Mouse (Mus musculus): ENCODE measurements around the gene Zfp282. TPM values are rescaled to one million over a fixed set of nuclear protein-coding genes. Genes with fewer than 3 reads are reported as not detected.

Zfp282 gene
- polyA plus RNA-seq, 1 experiment from 2014 or later, result 8.3 TPM

DNA sequence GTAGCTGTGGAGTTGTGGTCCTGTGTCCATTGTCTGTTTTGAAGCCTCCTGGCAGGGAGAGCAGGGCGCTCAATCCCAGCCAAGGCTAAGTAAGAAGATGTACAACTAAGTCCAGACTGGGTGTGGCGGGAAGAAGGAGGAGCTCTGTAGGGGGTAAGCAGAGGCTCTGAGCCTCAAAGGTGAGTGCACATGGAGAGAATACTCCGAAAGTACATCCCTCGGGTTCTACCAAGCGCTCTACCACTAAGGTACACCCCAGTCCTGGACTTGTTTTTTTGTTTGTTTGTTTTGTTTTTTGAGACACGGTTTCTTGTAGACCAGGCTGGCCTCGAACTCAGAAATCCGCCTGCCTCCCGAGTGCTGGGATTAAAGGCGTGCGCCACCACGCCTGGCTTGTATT, 65.5 kb downstream of the Zfp282 start:
- WGBS, result 53% methylated on average over 12 of the region's 12 CpGs
- Histone ChIP-seq H3K27ac (ENCODE audit: low read depth, low read length) (no peak overlapping the region), H3K4me3 (ENCODE audit: low read depth, low read length) (peak overlapping the region; percentile 68), H3K4me2 (peak overlapping the region; percentile 98), H3K9me3 (ENCODE audit: control insufficient read depth, low read length) (peaks cover 5% of the 10 kb centered on the region; the same call in 1 of the 2 replicates), H3K27me3 (replicated peaks; ENCODE audit: control insufficient read depth, insufficient read depth, low read length) (no peaks in the 10 kb centered on the region), H3K4me1 (replicated peaks; ENCODE audit: control insufficient read depth, insufficient read depth, low read length) (peaks cover 5% of the 10 kb centered on the region), H3K9ac (ENCODE audit: low read depth, low read length) (peak overlapping the region; percentile 95), H3K36me3 (ENCODE audit: control insufficient read depth, insufficient read depth, low read length) (peaks cover 8% of the 10 kb centered on the region)
- peak; percentile 35 for ATAC-seq (replicated peaks; ENCODE audit: low FRiP score)
- DNase-seq (ENCODE audit: low spot score), result no peak

DNA sequence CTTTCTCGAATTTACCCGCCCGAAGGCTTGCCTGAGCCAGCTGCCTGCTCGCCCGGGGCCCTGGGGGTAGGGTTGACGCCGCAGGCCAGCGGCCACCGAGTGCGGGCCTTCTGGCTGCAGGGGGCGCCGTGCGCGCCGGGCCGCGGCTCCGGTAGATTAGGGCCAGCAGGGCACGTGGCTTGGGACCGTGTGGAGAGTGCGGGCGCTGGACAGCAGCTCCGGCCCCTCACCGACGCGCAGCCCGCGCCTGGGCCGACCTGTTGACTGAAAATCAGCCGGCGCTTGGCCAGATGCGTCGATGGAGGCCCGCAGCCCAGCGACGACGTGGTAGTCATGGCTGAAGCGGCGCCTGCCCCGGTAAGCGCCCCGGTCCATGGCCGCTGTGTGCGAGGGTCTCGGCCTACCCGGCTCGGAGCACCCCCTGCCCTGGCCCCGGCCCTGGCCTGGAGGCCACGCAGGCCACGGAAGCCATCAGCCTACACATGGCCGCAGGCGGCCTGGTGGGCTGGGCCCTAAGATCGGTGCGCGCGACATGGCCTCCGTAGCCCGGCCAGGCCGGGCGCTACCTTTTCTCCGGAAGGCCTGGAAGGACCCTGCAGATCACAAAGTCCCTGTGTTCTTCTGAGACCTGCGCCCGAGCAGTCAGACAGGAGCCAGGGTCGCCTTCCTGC, 66.2 kb downstream of the Zfp282 start:
- no peaks in the 10 kb centered on the region for H3K27me3 ChIP-seq (replicated peaks; ENCODE audit: control insufficient read depth, insufficient read depth, low read length)
- peak overlapping the region; percentile 95 for H3K9ac ChIP-seq (ENCODE audit: low read depth, low read length)
- DNase-seq (ENCODE audit: low spot score) (peak; percentile 84), ATAC-seq (replicated peaks; ENCODE audit: low FRiP score) (peak; percentile 92)
- H3K4me1 ChIP-seq (replicated peaks; ENCODE audit: control insufficient read depth, insufficient read depth, low read length), result peaks cover 5% of the 10 kb centered on the region
- peaks cover 5% of the 10 kb centered on the region; the same call in 1 of the 2 replicates for H3K9me3 ChIP-seq (ENCODE audit: control insufficient read depth, low read length)
- peaks cover 8% of the 10 kb centered on the region for H3K36me3 ChIP-seq (ENCODE audit: control insufficient read depth, insufficient read depth, low read length)
- peak overlapping the region; percentile 68 for H3K4me3 ChIP-seq (ENCODE audit: low read depth, low read length)
- 11% methylated on average over 64 of the region's 64 CpGs for WGBS
- peak overlapping the region; percentile 98 for H3K4me2 ChIP-seq
- peak overlapping the region; percentile 64 for H3K27ac ChIP-seq (ENCODE audit: low read depth, low read length)

DNA sequence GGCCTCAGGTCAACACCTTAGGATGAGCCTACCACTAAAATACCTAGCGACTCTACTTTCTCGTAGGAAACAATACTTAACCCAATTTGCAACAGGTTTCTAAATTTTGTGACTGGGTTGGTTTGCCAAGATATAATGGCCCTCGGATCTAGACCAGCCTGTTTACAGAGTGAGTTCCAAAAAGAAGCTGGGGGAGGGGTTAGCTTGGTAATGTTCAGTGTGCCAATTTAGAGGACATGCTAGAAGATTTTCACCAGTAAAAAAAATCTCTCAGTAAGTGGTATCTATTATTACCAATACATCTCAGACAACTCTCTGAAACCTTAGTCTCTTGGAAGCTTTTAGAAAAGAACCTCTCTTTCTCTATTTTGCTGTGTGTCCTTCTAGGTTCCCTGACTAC, 66.7 kb downstream of the Zfp282 start:
- DNase-seq (ENCODE audit: low spot score) (no peak), ATAC-seq (replicated peaks; ENCODE audit: low FRiP score) (no peak)
- no peaks in the 10 kb centered on the region for H3K27me3 ChIP-seq (replicated peaks; ENCODE audit: control insufficient read depth, insufficient read depth, low read length)
- peaks cover 5% of the 10 kb centered on the region; the same call in 1 of the 2 replicates for H3K9me3 ChIP-seq (ENCODE audit: control insufficient read depth, low read length)
- H3K27ac ChIP-seq (ENCODE audit: low read depth, low read length), result peak overlapping the region; percentile 64
- peak overlapping the region; percentile 95 for H3K9ac ChIP-seq (ENCODE audit: low read depth, low read length)
- peak overlapping the region; percentile 98 for H3K4me2 ChIP-seq
- WGBS, result 69% methylated on average over 3 of the region's 3 CpGs
- H3K36me3 ChIP-seq (ENCODE audit: control insufficient read depth, insufficient read depth, low read length), result peaks cover 8% of the 10 kb centered on the region
- peaks cover 5% of the 10 kb centered on the region for H3K4me1 ChIP-seq (replicated peaks; ENCODE audit: control insufficient read depth, insufficient read depth, low read length)
- peak overlapping the region; percentile 68 for H3K4me3 ChIP-seq (ENCODE audit: low read depth, low read length)

DNA sequence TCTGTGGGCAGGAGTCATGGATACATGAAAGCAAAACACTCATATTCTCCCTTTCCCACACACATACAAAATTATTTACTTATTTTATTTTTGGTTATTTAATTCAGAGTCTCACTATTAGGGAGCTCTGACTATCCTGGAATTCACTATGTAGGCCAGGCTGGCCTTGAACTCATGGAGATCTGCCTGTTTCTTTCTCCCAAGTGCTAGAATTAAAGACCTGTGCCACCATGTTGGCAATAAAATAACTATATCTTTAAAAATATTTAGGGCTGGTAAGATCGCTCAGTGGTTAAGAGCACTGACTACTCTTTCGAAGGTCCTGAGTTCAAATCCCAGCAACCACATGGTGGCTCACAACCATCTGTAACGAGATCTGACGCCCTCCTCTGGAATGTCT, 70.4 kb downstream of the Zfp282 start:
- ATAC-seq (replicated peaks; ENCODE audit: low FRiP score) (no peak), DNase-seq (ENCODE audit: low spot score) (no peak)
- Histone ChIP-seq H3K36me3 (ENCODE audit: control insufficient read depth, insufficient read depth, low read length) (peaks cover 8% of the 10 kb centered on the region), H3K4me1 (replicated peaks; ENCODE audit: control insufficient read depth, insufficient read depth, low read length) (peaks cover 5% of the 10 kb centered on the region), H3K9ac (ENCODE audit: low read depth, low read length) (no peak overlapping the region), H3K4me2 (no peak overlapping the region), H3K9me3 (ENCODE audit: control insufficient read depth, low read length) (peaks cover 5% of the 10 kb centered on the region; the same call in 1 of the 2 replicates), H3K27ac (ENCODE audit: low read depth, low read length) (no peak overlapping the region), H3K4me3 (ENCODE audit: low read depth, low read length) (no peak overlapping the region), H3K27me3 (replicated peaks; ENCODE audit: control insufficient read depth, insufficient read depth, low read length) (no peaks in the 10 kb centered on the region)
- 96% methylated on average over 4 of the region's 4 CpGs for WGBS

DNA sequence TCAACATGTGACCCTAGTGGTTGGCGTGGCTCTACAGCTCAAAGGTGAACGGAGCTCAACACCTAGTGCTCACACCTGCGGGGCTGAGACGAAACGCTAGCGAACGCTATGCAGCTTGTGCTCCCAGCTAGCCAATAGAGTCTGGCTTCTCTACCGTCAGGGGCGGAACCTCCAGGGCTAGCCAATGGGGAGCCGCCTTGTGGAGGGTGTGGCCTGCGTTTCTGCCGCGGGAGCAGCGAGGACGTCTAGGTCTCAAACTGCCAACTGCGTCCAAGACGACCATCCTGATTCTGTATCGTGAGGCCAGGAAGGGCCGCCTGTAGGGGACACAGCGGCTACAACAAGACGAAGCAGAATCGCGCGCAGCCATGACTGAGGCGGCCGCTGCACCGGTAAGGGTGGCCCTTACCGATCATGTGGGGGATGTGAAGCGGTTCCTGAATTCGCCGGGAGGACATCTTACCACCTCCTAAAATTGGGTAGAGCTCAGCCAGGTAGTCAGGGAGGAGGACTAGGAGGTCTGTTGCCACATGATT, 76.3 kb downstream of the Zfp282 start, which contains the start of gene Zfp956:
Zfp956 (plus strand) TSS at position 200 of the 536 bp plus-strand sequence.
- Histone ChIP-seq H3K9ac (ENCODE audit: low read depth, low read length) (peak within 1 kb of the TSS; percentile 79), H3K4me2 (peak within 1 kb of the TSS; percentile 89)
- under 1% methylated on average over 31 of the region's 31 CpGs for WGBS

DNA sequence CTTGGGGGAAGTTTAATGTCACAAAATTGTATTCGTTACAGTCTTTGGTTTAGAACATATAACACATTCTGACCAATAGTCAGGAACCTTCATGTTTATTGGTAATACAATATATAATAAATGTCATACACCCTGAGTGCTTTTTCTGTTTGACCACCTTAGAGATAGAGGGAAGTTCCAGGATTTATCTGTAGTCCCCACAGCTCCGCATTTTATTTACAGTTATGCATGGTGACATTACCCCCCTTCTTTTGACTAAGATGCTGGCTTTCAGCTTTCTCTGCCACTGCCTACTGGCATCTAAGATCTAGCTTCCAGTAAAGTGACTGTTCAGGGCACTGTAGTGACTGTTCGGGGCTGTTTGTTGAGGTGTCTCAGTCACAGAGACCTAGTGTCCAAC, 77.4 kb downstream of the Zfp282 start:
- 85% methylated on average over 3 of the region's 3 CpGs for WGBS
- ATAC-seq (replicated peaks; ENCODE audit: low FRiP score), result no peak
- H3K36me3 ChIP-seq (ENCODE audit: control insufficient read depth, insufficient read depth, low read length), result peaks cover 2% of the 10 kb centered on the region; the same call in 1 of the 2 replicates
- peak overlapping the region; percentile 62 for H3K4me3 ChIP-seq (ENCODE audit: low read depth, low read length)
- H3K9ac ChIP-seq (ENCODE audit: low read depth, low read length), result no peak overlapping the region; the same call in 1 of the 2 replicates
- no peak overlapping the region for H3K27ac ChIP-seq (ENCODE audit: low read depth, low read length)
- H3K27me3 ChIP-seq (replicated peaks; ENCODE audit: control insufficient read depth, insufficient read depth, low read length), result no peaks in the 10 kb centered on the region
- H3K4me1 ChIP-seq (replicated peaks; ENCODE audit: control insufficient read depth, insufficient read depth, low read length), result no peaks in the 10 kb centered on the region; the same call in none of the 2 replicates
- H3K4me2 ChIP-seq, result peak overlapping the region; percentile 89
- no peak for DNase-seq (ENCODE audit: low spot score)
- no peaks in the 10 kb centered on the region for H3K9me3 ChIP-seq (ENCODE audit: control insufficient read depth, low read length)

More for the DNA sequence above, 76.3 kb downstream of the Zfp282 start, which contains the start of gene Zfp956:
- no peaks in the 10 kb centered on the region; the same call in none of the 2 replicates for H3K4me1 ChIP-seq (replicated peaks; ENCODE audit: control insufficient read depth, insufficient read depth, low read length)
- no peaks in the 10 kb centered on the region for H3K27me3 ChIP-seq (replicated peaks; ENCODE audit: control insufficient read depth, insufficient read depth, low read length)
- peak within 1 kb of the TSS; percentile 62 for H3K4me3 ChIP-seq (ENCODE audit: low read depth, low read length)
- peaks cover 2% of the 10 kb centered on the region; the same call in 1 of the 2 replicates for H3K36me3 ChIP-seq (ENCODE audit: control insufficient read depth, insufficient read depth, low read length)
- ATAC-seq (replicated peaks; ENCODE audit: low FRiP score) (peak; percentile 99), DNase-seq (ENCODE audit: low spot score) (peak; percentile 92)
- peak within 1 kb of the TSS; percentile 49 for H3K27ac ChIP-seq (ENCODE audit: low read depth, low read length)
- H3K9me3 ChIP-seq (ENCODE audit: control insufficient read depth, low read length), result no peaks in the 10 kb centered on the region

DNA sequence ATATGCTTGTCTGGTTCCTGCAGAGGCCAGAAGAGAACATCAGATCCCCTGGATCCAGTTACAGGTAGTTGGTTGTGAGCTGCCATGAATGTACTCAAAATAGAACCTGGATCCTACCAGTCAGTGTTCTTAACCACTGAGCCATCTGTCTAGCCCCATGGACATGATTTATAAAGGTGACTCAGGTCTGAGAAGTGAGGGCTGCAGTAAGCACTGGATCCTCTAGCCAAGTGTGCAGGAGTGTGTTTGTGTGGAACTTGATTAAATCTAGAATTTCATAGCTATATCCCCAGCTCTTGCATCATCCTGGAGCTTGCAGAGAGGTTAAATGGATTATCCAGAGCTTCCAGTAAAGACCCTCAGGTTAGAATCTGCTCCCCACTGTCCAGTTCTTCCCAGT, 80.8 kb downstream of the Zfp282 start:
- Histone ChIP-seq H3K4me2 (no peak overlapping the region), H3K27me3 (replicated peaks; ENCODE audit: control insufficient read depth, insufficient read depth, low read length) (no peaks in the 10 kb centered on the region), H3K9ac (ENCODE audit: low read depth, low read length) (no peak overlapping the region), H3K4me1 (replicated peaks; ENCODE audit: control insufficient read depth, insufficient read depth, low read length) (no peaks in the 10 kb centered on the region; the same call in none of the 2 replicates), H3K9me3 (ENCODE audit: control insufficient read depth, low read length) (no peaks in the 10 kb centered on the region), H3K36me3 (ENCODE audit: control insufficient read depth, insufficient read depth, low read length) (peaks cover 7% of the 10 kb centered on the region; the same call in 1 of the 2 replicates), H3K27ac (ENCODE audit: low read depth, low read length) (no peak overlapping the region), H3K4me3 (ENCODE audit: low read depth, low read length) (no peak overlapping the region)
- DNase-seq (ENCODE audit: low spot score) (no peak), ATAC-seq (replicated peaks; ENCODE audit: low FRiP score) (no peak)
